Mouse (Mus musculus) megakaryocyte, embryonic 14.5 days (primary cell): ENCODE results near the gene Olfr1495. TPM values are rescaled to one million over a fixed set of nuclear protein-coding genes. Genes with fewer than 3 reads are reported as not detected.

Experiments used
- H3K27me3 ChIP-seq: replicated peaks from 2 replicates; pipeline ENCODE3; 2012; ENCODE audit warnings: inconsistent platforms
- H3K36me3 ChIP-seq: replicated peaks from 2 replicates; pipeline ENCODE3; 2012; ENCODE audit warnings: low read length, inconsistent platforms, mixed read lengths
- H3K4me1 ChIP-seq: 2 replicates; pipeline ENCODE4 v1.6.1; 2012; ENCODE audit warnings: inconsistent platforms
- H3K4me3 ChIP-seq: replicated peaks from 2 replicates; pipeline ENCODE3; 2012; ENCODE audit warnings: moderate library complexity, mild to moderate bottlenecking, inconsistent platforms
- H3K9me3 ChIP-seq: 2 replicates; pipeline ENCODE4 v1.6.1; 2012; ENCODE audit warnings: inconsistent platforms
- FLI1 ChIP-seq: IDR thresholded peaks from 2 replicates; pipeline ENCODE4 v1.6.1; 2012; ENCODE audit warnings: low read length, inconsistent platforms, mixed read lengths
- GATA1 ChIP-seq: IDR thresholded peaks from 3 replicates; pipeline ENCODE4 v1.6.1; 2012; ENCODE audit warnings: mixed read lengths, low read length, inconsistent platforms, borderline replicate concordance
- polyA plus RNA-seq: library from polyadenylated mRNA; stranded (reverse); fragments of >175 nt; gene quantifications from 2 replicates; pipeline ENCODE4 v1.2.3, GENCODE M21; 2012; ENCODE audit warnings: low replicate concordance; ENCODE audit not compliant: insufficient read depth

Olfr1495 gene
- polyA plus RNA-seq, 1 experiment = not detected

GRCm38 (mm10) chr19:13819347-13819746, 54.9 kb downstream of the Olfr1495 start, which contains the start of gene Olfr1499:
TSS of gene Olfr1499 (minus strand) at chr19:13819447.
- Histone ChIP-seq H3K9me3 (no peaks in the 10 kb centered on the region), H3K4me3 (no peak within 1 kb of the TSS), H3K36me3 (no peaks in the 10 kb centered on the region), H3K4me1 (no peaks in the 10 kb centered on the region), H3K27me3 (no peaks in the 10 kb centered on the region)
- TF ChIP-seq GATA1 = no peak
- TF ChIP-seq FLI1 = no peak

Other genes starting within 250 kb of the Olfr1495 start
- gene Olfr1480, start 236.7 kb upstream of the Olfr1495 start, polyA plus RNA-seq = not detected in 2 replicates
- not detected in 2 replicates for gene Olfr1484, start 181.1 kb upstream of the Olfr1495 start, polyA plus RNA-seq
- not detected in 2 replicates for gene Olfr1487, start 147.2 kb upstream of the Olfr1495 start, polyA plus RNA-seq
- gene Olfr1489, start 133.0 kb upstream of the Olfr1495 start, polyA plus RNA-seq = not detected in 2 replicates
- gene Olfr1490, start 113.5 kb upstream of the Olfr1495 start, polyA plus RNA-seq = not detected in 2 replicates
- not detected in 2 replicates for gene Olfr1491, start 67.3 kb upstream of the Olfr1495 start, polyA plus RNA-seq
- not detected in 2 replicates for gene Olfr1493-ps1, start 41.3 kb upstream of the Olfr1495 start, polyA plus RNA-seq
- not detected in 2 replicates for gene Olfr1494, start 24.9 kb upstream of the Olfr1495 start, polyA plus RNA-seq
- gene Olfr1496, start 13.3 kb downstream of the Olfr1495 start, polyA plus RNA-seq = not detected in 2 replicates
- gene Olfr1497, start 33.6 kb downstream of the Olfr1495 start, polyA plus RNA-seq = not detected in 2 replicates
- gene Olfr1499, start 54.8 kb downstream of the Olfr1495 start, polyA plus RNA-seq = not detected in 2 replicates
- gene Olfr1500, start 65.9 kb downstream of the Olfr1495 start, polyA plus RNA-seq = not detected in 2 replicates
- not detected in 2 replicates for gene Olfr1501, start 86.1 kb downstream of the Olfr1495 start, polyA plus RNA-seq
- not detected in 2 replicates for gene Olfr1502, start 97.2 kb downstream of the Olfr1495 start, polyA plus RNA-seq
- gene Olfr1504, start 133.3 kb downstream of the Olfr1495 start, polyA plus RNA-seq = not detected in 2 replicates
- gene Olfr1505, start 148.9 kb downstream of the Olfr1495 start, polyA plus RNA-seq = not detected in 2 replicates